Mouse (Mus musculus) limb, embryonic 13.5 days (tissue): ENCODE measurements around the gene Nln. TPM values are rescaled to one million over a fixed set of nuclear protein-coding genes. Genes with fewer than 3 reads are reported as not detected.

Experiments used
- ATAC-seq: fragments of 200-750 bp; cut with Nextera tagmentation; 2 replicates; pipeline ENCODE4 v1.8.0; 2017; ENCODE audit warnings: low read depth, moderate number of reproducible peaks, moderate TSS enrichment; ENCODE audit not compliant: low FRiP score
- H3K27ac ChIP-seq: fragments of 300-500 bp; sonication (generic); 2 replicates; pipeline ENCODE4 v1.5.1; 2015; ENCODE audit warnings: inconsistent platforms, mild to moderate bottlenecking, moderate library complexity
- H3K27me3 ChIP-seq: fragments of 300-500 bp; sonication (generic); 2 replicates; pipeline ENCODE4 v1.6.1; 2015; ENCODE audit warnings: mild to moderate bottlenecking, inconsistent platforms
- H3K36me3 ChIP-seq: fragments of 300-500 bp; sonication (generic); 2 replicates; pipeline ENCODE4 v1.6.1; 2015; ENCODE audit warnings: inconsistent platforms, mild to moderate bottlenecking, moderate library complexity
- H3K4me1 ChIP-seq: fragments of 300-500 bp; sonication (generic); 2 replicates; pipeline ENCODE4 v1.6.1; 2015; ENCODE audit warnings: inconsistent platforms
- H3K4me2 ChIP-seq: fragments of 300-500 bp; sonication (generic); replicated peaks from 2 replicates; pipeline ENCODE4 v1.6.1; 2015; ENCODE audit warnings: inconsistent platforms, mild to moderate bottlenecking, moderate library complexity
- H3K4me3 ChIP-seq: fragments of 300-500 bp; sonication (generic); 2 replicates; pipeline ENCODE4 v1.5.1; 2015; ENCODE audit warnings: moderate library complexity, mild to moderate bottlenecking, inconsistent platforms
- H3K9ac ChIP-seq: fragments of 300-500 bp; sonication (generic); 2 replicates; pipeline ENCODE4 v1.6.1; 2015; ENCODE audit warnings: mild to moderate bottlenecking, inconsistent platforms
- H3K9me3 ChIP-seq: fragments of 300-500 bp; sonication (generic); 2 replicates; pipeline ENCODE4 v1.6.1; 2016; ENCODE audit warnings: inconsistent platforms
- WGBS: fragments of 180-500 bp; shearing (Covaris S2); methylation state at CpG from one replicate; pipeline ENCODE4 v1.1.7; 2015; 5-methylcytosine and 5-hydroxymethylcytosine counted together
- polyA plus RNA-seq: library from polyadenylated mRNA; unstranded; fragments of >200 nt; fragmentation: Nextera tagmentation; extraction: Ambion mirVana; gene quantifications from 2 replicates; pipeline ENCODE4 v1.2.1, GENCODE M21; 2015

Gene Nln
- polyA plus RNA-seq, 1 experiment from 2014 or later, result 15.7 TPM

DNA sequence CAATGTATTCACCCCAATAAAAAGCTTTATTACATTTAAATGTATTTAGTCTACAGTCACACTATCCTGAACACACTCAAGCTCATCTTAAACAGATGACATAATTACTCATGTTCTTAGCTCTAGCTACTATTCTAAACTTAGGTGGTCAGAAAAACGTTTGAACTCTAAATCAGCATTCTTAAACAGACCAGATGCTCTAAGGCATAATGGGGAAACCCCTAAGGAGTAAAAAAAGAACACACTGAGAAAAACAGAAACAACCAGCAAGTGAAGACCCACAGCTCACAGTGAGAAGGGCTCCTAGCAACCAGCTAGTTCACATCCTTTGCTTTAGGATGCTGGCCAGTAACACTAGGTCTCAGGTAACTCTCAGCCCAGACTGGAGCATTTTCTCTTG is 17.7 kb downstream of the Nln start:
- H3K4me1 ChIP-seq, result peaks cover 7% of the 10 kb centered on the region; the same call in 1 of the 2 replicates
- 21% methylated on average over 1 of the region's 1 CpGs for WGBS
- no peak overlapping the region for H3K4me3 ChIP-seq
- no peak overlapping the region for H3K9ac ChIP-seq
- H3K4me2 ChIP-seq, result no peak overlapping the region
- no peak for ATAC-seq
- H3K27me3 ChIP-seq, result no peaks in the 10 kb centered on the region
- no peaks in the 10 kb centered on the region for H3K36me3 ChIP-seq
- H3K27ac ChIP-seq, result no peak overlapping the region
- H3K9me3 ChIP-seq, result no peaks in the 10 kb centered on the region

DNA sequence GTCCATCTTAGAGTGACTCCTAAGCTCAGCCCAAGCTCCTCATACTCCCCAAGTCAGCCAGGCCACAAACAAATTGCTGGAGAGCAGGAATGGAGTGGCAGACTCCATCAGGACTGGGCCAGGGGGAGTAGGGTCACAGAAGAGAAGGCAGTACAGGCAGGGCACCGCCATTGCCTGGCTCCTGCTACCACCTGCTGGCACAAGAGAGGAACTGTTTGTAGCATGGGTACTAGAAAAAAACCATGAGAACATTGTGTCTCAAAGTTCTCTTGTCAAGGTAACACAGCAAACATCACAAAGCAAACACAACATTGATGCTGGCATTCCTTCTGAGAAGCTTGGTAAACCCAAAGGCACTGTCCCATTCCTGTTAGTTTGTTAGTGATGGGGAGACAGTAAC is 20.0 kb downstream of the Nln start:
- WGBS, result 23% methylated on average over 1 of the region's 1 CpGs
- H3K4me2 ChIP-seq, result no peak overlapping the region
- ATAC-seq, result peak; percentile 78; the same call in 1 of the 2 replicates

DNA sequence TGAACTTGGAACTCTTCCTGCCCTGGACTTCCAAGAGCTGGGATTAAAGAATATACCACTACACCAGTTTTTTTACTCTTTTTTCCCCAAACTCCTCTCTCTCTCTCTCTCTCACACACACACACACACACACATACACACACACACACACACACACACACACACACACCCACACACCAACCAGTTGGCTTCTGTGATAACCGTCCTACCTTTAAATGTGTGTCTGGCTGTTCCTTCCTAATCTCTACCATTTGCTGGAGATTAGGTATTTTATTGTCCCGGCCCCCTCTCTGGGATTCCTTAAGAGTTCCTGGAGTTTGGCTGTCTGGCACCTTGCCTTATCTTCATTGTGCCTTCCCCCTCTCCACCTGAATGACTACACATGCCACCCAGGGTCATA is 24.8 kb downstream of the Nln start:
- no peaks in the 10 kb centered on the region for H3K9me3 ChIP-seq
- H3K4me3 ChIP-seq, result no peak overlapping the region
- H3K9ac ChIP-seq, result no peak overlapping the region
- H3K27me3 ChIP-seq, result no peaks in the 10 kb centered on the region
- H3K27ac ChIP-seq, result no peak overlapping the region
- H3K4me1 ChIP-seq, result no peaks in the 10 kb centered on the region
- H3K36me3 ChIP-seq, result no peaks in the 10 kb centered on the region
- no peak for ATAC-seq
- H3K4me2 ChIP-seq, result no peak overlapping the region
- 55% methylated on average over 2 of the region's 2 CpGs for WGBS

More for the DNA sequence above, 20.0 kb downstream of the Nln start:
- Histone ChIP-seq H3K4me1 (no peaks in the 10 kb centered on the region), H3K27ac (no peak overlapping the region), H3K9ac (no peak overlapping the region), H3K36me3 (no peaks in the 10 kb centered on the region), H3K9me3 (no peaks in the 10 kb centered on the region), H3K4me3 (no peak overlapping the region), H3K27me3 (no peaks in the 10 kb centered on the region)

DNA sequence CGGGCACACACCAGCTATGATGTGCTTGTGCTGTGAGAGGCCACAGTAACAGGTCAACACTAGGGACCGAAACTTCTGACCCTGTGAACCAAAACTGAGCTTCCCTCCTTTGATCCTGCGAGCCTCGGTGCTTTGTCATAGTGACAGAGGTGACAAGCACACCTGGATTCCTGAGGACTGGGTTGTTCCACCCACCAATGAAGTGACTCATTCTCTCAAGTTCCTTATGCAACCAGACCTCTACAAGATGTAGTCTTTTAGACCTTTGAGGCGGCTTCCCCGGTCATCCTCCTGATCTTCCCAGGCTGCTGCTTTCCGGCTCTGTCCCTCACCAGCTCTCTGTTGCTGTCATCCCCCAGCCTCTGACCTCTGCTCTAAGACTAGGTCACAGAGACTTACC is 26.9 kb downstream of the Nln start:
- Histone ChIP-seq H3K36me3 (no peaks in the 10 kb centered on the region), H3K27ac (no peak overlapping the region), H3K9me3 (no peaks in the 10 kb centered on the region), H3K9ac (no peak overlapping the region), H3K4me3 (no peak overlapping the region), H3K27me3 (no peaks in the 10 kb centered on the region), H3K4me1 (no peaks in the 10 kb centered on the region), H3K4me2 (no peak overlapping the region)
- ATAC-seq, result no peak
- WGBS, result 78% methylated on average over 7 of the region's 7 CpGs

DNA sequence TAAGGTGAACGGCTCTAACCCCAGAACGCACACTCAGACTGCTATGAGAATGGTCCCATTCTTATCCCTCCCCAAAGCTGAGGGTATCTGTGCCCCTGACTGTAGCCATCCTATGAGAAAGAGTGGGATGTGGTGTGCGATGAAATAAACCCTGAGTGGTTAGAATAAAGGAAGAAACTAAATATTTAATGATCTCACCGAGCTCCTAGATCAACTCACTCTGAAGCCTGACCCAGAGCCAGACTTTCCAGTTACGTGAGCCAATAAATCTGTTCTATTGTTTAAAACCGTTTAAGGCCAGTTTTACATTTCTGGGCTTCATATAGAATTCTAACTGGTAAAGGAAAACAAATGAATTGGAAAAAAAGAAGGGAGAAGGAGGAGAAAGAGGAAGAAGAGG is 32.4 kb downstream of the Nln start:
- 57% methylated on average over 6 of the region's 6 CpGs for WGBS
- peaks cover 4% of the 10 kb centered on the region; the same call in 1 of the 2 replicates for H3K36me3 ChIP-seq
- H3K4me3 ChIP-seq, result no peak overlapping the region
- H3K9ac ChIP-seq, result no peak overlapping the region
- no peak for ATAC-seq
- no peaks in the 10 kb centered on the region for H3K27me3 ChIP-seq
- no peak overlapping the region for H3K4me2 ChIP-seq
- H3K9me3 ChIP-seq, result no peaks in the 10 kb centered on the region
- H3K4me1 ChIP-seq, result peaks cover 7% of the 10 kb centered on the region; the same call in 1 of the 2 replicates
- H3K27ac ChIP-seq, result no peak overlapping the region

DNA sequence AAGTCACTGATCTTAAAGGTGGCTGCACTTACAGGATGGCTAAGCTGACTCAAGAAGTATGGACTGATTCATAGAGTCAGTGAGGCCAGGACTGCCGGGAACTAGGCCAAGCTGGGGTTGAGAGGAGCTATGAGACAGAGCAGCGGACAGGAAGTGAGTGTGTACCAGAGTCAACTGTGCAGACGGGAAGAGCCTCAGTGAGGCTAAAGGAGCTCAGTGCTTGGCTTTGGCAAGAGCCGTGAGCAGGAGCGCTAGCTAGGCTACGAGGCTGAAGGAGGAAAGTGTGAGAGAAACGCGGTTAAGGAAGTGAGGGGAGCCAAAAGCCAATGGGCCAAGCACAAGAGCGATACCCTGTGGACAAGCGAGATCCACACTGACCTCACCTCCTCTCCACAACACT is 34.7 kb downstream of the Nln start:
- no peak overlapping the region for H3K9ac ChIP-seq
- peaks cover 4% of the 10 kb centered on the region; the same call in 1 of the 2 replicates for H3K36me3 ChIP-seq
- no peak for ATAC-seq
- no peaks in the 10 kb centered on the region for H3K27me3 ChIP-seq
- H3K27ac ChIP-seq, result no peak overlapping the region
- peaks cover 16% of the 10 kb centered on the region for H3K4me1 ChIP-seq
- no peak overlapping the region for H3K4me2 ChIP-seq
- 85% methylated on average over 10 of the region's 10 CpGs for WGBS
- H3K9me3 ChIP-seq, result no peaks in the 10 kb centered on the region
- no peak overlapping the region for H3K4me3 ChIP-seq

DNA sequence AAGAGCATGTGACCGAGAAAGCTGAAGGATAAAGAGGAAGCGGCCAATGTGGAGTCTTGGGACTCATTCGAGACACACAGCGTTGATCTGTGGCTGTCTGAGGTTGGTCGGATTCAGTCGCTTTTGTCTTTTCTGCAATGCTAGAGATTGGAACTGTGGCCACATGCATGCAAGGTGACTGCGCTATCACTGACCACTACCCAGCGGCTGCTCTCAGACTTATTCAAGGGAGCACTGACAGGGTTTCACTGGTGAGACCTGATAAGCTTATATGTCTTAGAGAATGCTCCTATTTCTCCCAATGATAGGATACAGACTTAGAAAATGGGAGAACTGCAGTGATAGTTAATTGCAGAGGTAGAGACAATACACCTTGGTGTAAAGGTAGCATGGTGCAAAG is 35.2 kb downstream of the Nln start:
- Histone ChIP-seq H3K9ac (no peak overlapping the region), H3K36me3 (peaks cover 4% of the 10 kb centered on the region; the same call in 1 of the 2 replicates), H3K4me1 (peaks cover 21% of the 10 kb centered on the region), H3K4me3 (no peak overlapping the region), H3K27me3 (no peaks in the 10 kb centered on the region), H3K9me3 (no peaks in the 10 kb centered on the region), H3K4me2 (no peak overlapping the region), H3K27ac (no peak overlapping the region)
- no peak for ATAC-seq
- WGBS, result 93% methylated on average over 8 of the region's 8 CpGs

DNA sequence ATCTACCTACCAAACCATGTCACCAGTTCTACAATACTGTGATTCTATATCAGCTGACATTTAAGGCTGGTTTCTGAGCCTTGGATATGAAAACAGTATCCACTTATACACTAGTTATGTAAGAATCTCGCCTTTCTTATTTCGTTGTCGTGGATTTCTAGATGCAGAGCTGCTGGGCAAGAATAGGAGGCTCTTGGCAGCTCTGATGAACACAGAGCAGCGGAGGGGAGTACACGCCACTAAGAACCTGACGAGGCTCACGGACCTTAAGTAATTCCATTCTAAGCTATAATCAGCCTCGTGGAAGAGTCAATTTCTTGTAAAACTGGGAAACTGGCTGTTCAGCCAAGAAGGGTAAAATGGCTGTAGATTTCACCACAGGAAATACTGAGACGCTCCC is 37.1 kb downstream of the Nln start:
- peaks cover 20% of the 10 kb centered on the region for H3K4me1 ChIP-seq
- WGBS, result 77% methylated on average over 9 of the region's 9 CpGs
- H3K9ac ChIP-seq, result no peak overlapping the region
- ATAC-seq, result no peak
- no peak overlapping the region for H3K27ac ChIP-seq
- no peaks in the 10 kb centered on the region for H3K27me3 ChIP-seq
- peaks cover 4% of the 10 kb centered on the region; the same call in 1 of the 2 replicates for H3K36me3 ChIP-seq
- no peaks in the 10 kb centered on the region for H3K9me3 ChIP-seq
- no peak overlapping the region for H3K4me3 ChIP-seq
- H3K4me2 ChIP-seq, result no peak overlapping the region

DNA sequence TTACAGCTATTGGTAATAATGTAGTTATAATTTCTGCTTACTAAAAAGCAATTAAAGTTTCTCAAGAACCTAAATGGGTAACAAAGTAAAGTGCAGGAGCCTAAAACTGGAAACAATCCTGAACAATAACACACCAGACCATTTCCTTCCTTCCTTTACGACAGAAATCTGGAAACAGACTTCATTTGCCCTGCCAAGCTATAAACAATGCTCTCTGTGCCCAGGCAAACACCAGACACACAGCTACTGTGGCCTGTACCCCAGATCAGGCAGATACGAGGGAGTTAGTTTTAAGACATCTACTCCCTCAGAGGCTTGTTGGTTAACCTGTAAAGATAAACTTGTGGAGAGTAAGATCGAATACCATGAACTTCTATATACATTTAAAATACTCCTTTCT is 38.7 kb downstream of the Nln start:
- no peak for ATAC-seq
- H3K36me3 ChIP-seq, result peaks cover 4% of the 10 kb centered on the region; the same call in 1 of the 2 replicates
- H3K4me1 ChIP-seq, result peaks cover 14% of the 10 kb centered on the region
- WGBS, result 36% methylated on average over 3 of the region's 3 CpGs
- H3K9ac ChIP-seq, result peak overlapping the region; percentile 6; the same call in 1 of the 2 replicates
- H3K4me2 ChIP-seq, result no peak overlapping the region
- H3K9me3 ChIP-seq, result no peaks in the 10 kb centered on the region
- H3K4me3 ChIP-seq, result no peak overlapping the region
- no peak overlapping the region for H3K27ac ChIP-seq
- no peaks in the 10 kb centered on the region for H3K27me3 ChIP-seq

DNA sequence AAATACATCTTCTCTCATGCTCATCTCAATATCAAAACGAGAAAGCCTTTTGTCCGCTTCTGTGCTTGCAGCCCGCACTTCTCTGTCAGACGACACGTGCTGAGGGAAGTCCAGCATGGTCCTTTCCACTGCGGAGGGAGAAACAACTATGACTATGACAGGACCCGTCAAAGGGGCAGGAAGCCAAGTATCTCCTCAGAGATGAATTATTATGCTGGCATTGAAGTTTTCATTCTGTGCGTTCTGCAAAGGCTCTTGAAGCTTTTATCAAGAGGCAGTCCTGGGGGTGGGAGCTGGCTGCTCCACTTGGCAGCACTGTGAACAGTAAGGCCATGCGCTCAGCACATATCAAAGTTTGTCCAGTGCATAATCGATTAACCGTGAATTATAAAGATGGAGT is 40.2 kb downstream of the Nln start:
- ATAC-seq, result no peak

DNA sequence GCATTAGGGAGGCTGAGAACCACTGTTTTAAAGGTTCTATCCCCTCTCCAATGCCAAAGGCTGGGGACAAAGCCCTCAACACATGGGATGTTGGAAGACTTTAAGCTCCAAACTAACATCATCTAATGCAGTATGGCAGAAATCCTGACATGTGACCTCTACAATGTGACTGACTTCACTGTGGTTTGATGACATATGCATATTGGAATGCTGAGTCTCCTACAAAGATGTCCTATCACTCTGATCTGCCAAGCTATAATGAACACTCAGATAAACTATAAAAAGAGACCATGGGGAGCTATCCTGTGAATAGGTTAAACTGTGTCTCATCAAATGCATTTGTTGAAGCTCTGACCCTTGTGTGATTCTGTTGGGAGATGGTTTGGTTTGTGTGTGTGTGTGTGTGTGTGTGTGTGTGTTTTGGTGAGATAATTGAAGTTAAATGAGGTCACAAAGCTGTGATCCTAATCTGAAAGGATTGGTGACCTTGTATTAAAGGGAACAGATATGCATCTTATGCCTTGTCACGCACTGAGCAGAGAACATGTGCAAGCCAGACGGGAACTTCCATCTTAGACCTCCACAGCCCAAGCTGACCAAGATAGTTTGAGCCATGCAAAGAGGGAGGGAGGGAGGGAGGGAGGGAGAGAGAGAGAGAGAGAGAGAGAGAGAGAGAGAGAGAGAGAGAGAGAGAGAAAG is 43.6 kb downstream of the Nln start:
- Histone ChIP-seq H3K9me3 (no peaks in the 10 kb centered on the region), H3K27me3 (no peaks in the 10 kb centered on the region), H3K4me3 (no peak overlapping the region), H3K4me1 (peaks cover 36% of the 10 kb centered on the region), H3K4me2 (no peak overlapping the region), H3K36me3 (no peaks in the 10 kb centered on the region), H3K9ac (no peak overlapping the region), H3K27ac (no peak overlapping the region)
- ATAC-seq, result no peak
- 41% methylated on average over 2 of the region's 2 CpGs for WGBS

More for the DNA sequence above, 40.2 kb downstream of the Nln start:
- Histone ChIP-seq H3K4me2 (no peak overlapping the region), H3K9me3 (no peaks in the 10 kb centered on the region), H3K27ac (no peak overlapping the region), H3K4me3 (no peak overlapping the region), H3K9ac (no peak overlapping the region), H3K36me3 (peaks cover 4% of the 10 kb centered on the region; the same call in 1 of the 2 replicates), H3K27me3 (no peaks in the 10 kb centered on the region), H3K4me1 (peaks cover 14% of the 10 kb centered on the region)
- 90% methylated on average over 11 of the region's 11 CpGs for WGBS

DNA sequence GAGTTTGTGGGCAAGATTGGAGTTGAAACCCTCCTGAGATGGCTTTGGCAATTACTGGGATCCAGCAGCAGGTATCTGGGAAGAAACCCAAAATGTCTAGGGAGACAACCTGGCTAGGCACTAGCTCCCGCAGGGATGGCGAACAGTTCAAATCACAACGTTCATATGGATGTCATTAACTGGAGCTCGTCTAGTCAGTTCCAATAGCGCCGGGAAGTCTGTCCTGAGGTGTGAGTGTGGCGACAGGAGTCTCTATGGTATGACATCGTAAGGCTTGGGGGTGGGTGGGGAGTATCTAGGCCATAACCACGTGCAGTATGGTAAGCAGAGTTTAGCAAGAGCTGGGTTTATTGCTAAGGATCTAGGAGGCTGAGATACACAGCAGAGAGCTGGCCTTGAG is 46.4 kb downstream of the Nln start:
- peak; percentile 74 for ATAC-seq
- H3K4me1 ChIP-seq, result peaks cover 25% of the 10 kb centered on the region
- H3K36me3 ChIP-seq, result peaks cover 2% of the 10 kb centered on the region; the same call in 1 of the 2 replicates
- 20% methylated on average over 9 of the region's 9 CpGs for WGBS
- no peak overlapping the region for H3K9ac ChIP-seq
- no peak overlapping the region for H3K4me3 ChIP-seq
- H3K9me3 ChIP-seq, result no peaks in the 10 kb centered on the region
- H3K27me3 ChIP-seq, result no peaks in the 10 kb centered on the region
- H3K4me2 ChIP-seq, result no peak overlapping the region
- H3K27ac ChIP-seq, result peak overlapping the region; percentile 58
